Mouse (Mus musculus): ENCODE data around the gene Pdzrn3. TPM values are rescaled to one million over a fixed set of nuclear protein-coding genes. Genes with fewer than 3 reads are reported as not detected.

Pdzrn3 gene
- polyA plus RNA-seq, 1 experiment from 2014 or later, result 6.3 TPM

DNA sequence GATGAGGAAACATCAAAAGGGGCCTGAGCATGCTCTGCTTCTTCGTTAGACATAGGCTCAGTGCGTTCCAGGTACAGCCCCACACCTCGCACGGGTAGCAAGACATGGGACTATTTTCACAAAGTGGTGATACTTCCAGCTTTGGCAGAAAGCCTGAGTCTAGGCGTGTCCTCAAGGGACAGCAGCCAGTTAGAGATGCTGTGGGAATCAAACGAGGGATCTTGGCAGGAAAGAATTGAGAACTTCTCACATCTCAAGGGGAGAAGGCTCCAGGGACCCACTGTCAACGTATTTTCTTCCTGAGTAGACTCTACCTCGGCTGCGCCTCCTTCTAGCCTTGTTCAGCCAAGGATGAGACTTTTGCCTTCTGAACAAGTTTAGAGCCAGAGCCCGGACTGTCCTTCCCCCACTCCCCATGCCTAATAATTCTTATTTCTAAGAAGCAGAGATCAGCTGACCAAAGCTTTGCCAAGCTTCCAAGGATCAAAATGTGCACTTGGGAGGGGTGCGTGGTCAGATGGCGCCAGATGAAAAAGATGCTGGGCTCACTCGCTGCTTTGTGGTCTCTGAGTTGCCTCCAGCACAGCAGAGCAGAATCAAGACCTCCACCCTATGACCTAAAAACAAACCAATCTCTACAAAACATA, 99.3 kb downstream of the Pdzrn3 start:
- peaks cover 24% of the 10 kb centered on the region for H3K4me1 ChIP-seq (ENCODE audit: control insufficient read depth, insufficient read depth, low read length)
- H3K9me3 ChIP-seq (ENCODE audit: control insufficient read depth, low read length), result no peaks in the 10 kb centered on the region
- H3K27me3 ChIP-seq (replicated peaks; ENCODE audit: control insufficient read depth, insufficient read depth, low read length), result no peaks in the 10 kb centered on the region
- no peak for ATAC-seq
- H3K9ac ChIP-seq (ENCODE audit: low read depth, low read length), result no peak overlapping the region
- no peak overlapping the region for H3K4me2 ChIP-seq (ENCODE audit: low read depth, low read length)
- no peaks in the 10 kb centered on the region for H3K36me3 ChIP-seq (ENCODE audit: control insufficient read depth, insufficient read depth, low read length)
- WGBS, result 64% methylated on average over 13 of the region's 13 CpGs
- no peak overlapping the region for H3K27ac ChIP-seq (ENCODE audit: low read length)
- no peak overlapping the region for H3K4me3 ChIP-seq (ENCODE audit: low read length)

GRCm38 (mm10) chr6:101276261-101276660, 101.4 kb downstream of the Pdzrn3 start:
- Histone ChIP-seq H3K36me3 (ENCODE audit: control insufficient read depth, insufficient read depth, low read length) (no peaks in the 10 kb centered on the region), H3K27me3 (replicated peaks; ENCODE audit: control insufficient read depth, insufficient read depth, low read length) (no peaks in the 10 kb centered on the region), H3K4me2 (ENCODE audit: low read depth, low read length) (no peak overlapping the region), H3K9me3 (ENCODE audit: control insufficient read depth, low read length) (no peaks in the 10 kb centered on the region), H3K4me1 (ENCODE audit: control insufficient read depth, insufficient read depth, low read length) (peaks cover 30% of the 10 kb centered on the region), H3K4me3 (ENCODE audit: low read length) (no peak overlapping the region), H3K27ac (ENCODE audit: low read length) (no peak overlapping the region), H3K9ac (ENCODE audit: low read depth, low read length) (no peak overlapping the region)
- ATAC-seq, result no peak
- 66% methylated on average over 8 of the region's 8 CpGs for WGBS

GRCm38 (mm10) chr6:101275806-101276205, 101.9 kb downstream of the Pdzrn3 start:
- WGBS, result 86% methylated on average over 3 of the region's 3 CpGs

DNA sequence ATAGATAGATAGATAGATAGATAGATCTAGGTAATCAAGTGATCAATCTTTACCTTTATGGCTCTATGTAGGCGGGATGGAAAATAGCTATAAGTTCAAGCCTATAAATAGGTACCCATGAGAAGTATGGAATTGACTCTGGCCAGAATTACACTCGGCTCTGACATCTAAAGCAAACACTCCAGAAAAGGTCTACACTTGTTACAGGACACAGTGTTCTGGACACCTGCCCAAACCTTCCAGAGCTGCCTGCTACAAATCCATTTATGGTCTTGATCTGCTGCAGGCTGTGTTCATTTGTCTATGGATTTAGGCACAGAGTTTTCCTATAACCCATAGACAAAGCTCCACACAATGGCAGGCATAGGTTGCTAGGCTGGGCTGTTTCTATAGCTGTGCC, 102.9 kb downstream of the Pdzrn3 start:
- Histone ChIP-seq H3K27ac (ENCODE audit: low read length) (peak overlapping the region; percentile 14; the same call in 1 of the 2 replicates), H3K27me3 (replicated peaks; ENCODE audit: control insufficient read depth, insufficient read depth, low read length) (no peaks in the 10 kb centered on the region), H3K9me3 (ENCODE audit: control insufficient read depth, low read length) (no peaks in the 10 kb centered on the region), H3K4me2 (ENCODE audit: low read depth, low read length) (no peak overlapping the region), H3K4me1 (ENCODE audit: control insufficient read depth, insufficient read depth, low read length) (peaks cover 42% of the 10 kb centered on the region), H3K4me3 (ENCODE audit: low read length) (no peak overlapping the region), H3K36me3 (ENCODE audit: control insufficient read depth, insufficient read depth, low read length) (no peaks in the 10 kb centered on the region), H3K9ac (ENCODE audit: low read depth, low read length) (no peak overlapping the region)
- 67% methylated on average over 2 of the region's 2 CpGs for WGBS
- ATAC-seq, result no peak

More at GRCm38 (mm10) chr6:101275806-101276205, 101.9 kb downstream of the Pdzrn3 start:
- no peak for ATAC-seq
- Histone ChIP-seq H3K4me2 (ENCODE audit: low read depth, low read length) (no peak overlapping the region), H3K27me3 (replicated peaks; ENCODE audit: control insufficient read depth, insufficient read depth, low read length) (no peaks in the 10 kb centered on the region), H3K36me3 (ENCODE audit: control insufficient read depth, insufficient read depth, low read length) (no peaks in the 10 kb centered on the region), H3K4me3 (ENCODE audit: low read length) (no peak overlapping the region), H3K9me3 (ENCODE audit: control insufficient read depth, low read length) (no peaks in the 10 kb centered on the region), H3K4me1 (ENCODE audit: control insufficient read depth, insufficient read depth, low read length) (peaks cover 33% of the 10 kb centered on the region), H3K27ac (ENCODE audit: low read length) (no peak overlapping the region), H3K9ac (ENCODE audit: low read depth, low read length) (no peak overlapping the region)

- Histone ChIP-seq H3K4me1 (ENCODE audit: control insufficient read depth, insufficient read depth, low read length) (peaks cover 52% of the 10 kb centered on the region), H3K27me3 (replicated peaks; ENCODE audit: control insufficient read depth, insufficient read depth, low read length) (no peaks in the 10 kb centered on the region), H3K4me2 (ENCODE audit: low read depth, low read length) (peak overlapping the region; percentile 43), H3K9me3 (ENCODE audit: control insufficient read depth, low read length) (no peaks in the 10 kb centered on the region), H3K36me3 (ENCODE audit: control insufficient read depth, insufficient read depth, low read length) (no peaks in the 10 kb centered on the region), H3K4me3 (ENCODE audit: low read length) (peak overlapping the region; percentile 15), H3K9ac (ENCODE audit: low read depth, low read length) (peak overlapping the region; percentile 34), H3K27ac (ENCODE audit: low read length) (peak overlapping the region; percentile 79)
- 20% methylated on average over 4 of the region's 4 CpGs for WGBS
- peak; percentile 14; the same call in 1 of the 2 replicates for ATAC-seq
Measured at GRCm38 (mm10) chr6:101272256-101272655, 105.4 kb downstream of the Pdzrn3 start.

GRCm38 (mm10) chr6:101271378-101272135, 106.1 kb downstream of the Pdzrn3 start:
- Histone ChIP-seq H3K4me1 (ENCODE audit: control insufficient read depth, insufficient read depth, low read length) (peaks cover 56% of the 10 kb centered on the region), H3K9ac (ENCODE audit: low read depth, low read length) (peak overlapping the region; percentile 34), H3K27me3 (replicated peaks; ENCODE audit: control insufficient read depth, insufficient read depth, low read length) (no peaks in the 10 kb centered on the region), H3K4me2 (ENCODE audit: low read depth, low read length) (peak overlapping the region; percentile 43), H3K36me3 (ENCODE audit: control insufficient read depth, insufficient read depth, low read length) (no peaks in the 10 kb centered on the region), H3K27ac (ENCODE audit: low read length) (peak overlapping the region; percentile 79), H3K4me3 (ENCODE audit: low read length) (peak overlapping the region; percentile 15), H3K9me3 (ENCODE audit: control insufficient read depth, low read length) (no peaks in the 10 kb centered on the region)
- ATAC-seq, result peak; percentile 97
- 23% methylated on average over 15 of the region's 15 CpGs for WGBS

- H3K9me3 ChIP-seq (ENCODE audit: control insufficient read depth, low read length), result no peaks in the 10 kb centered on the region
- peaks cover 56% of the 10 kb centered on the region for H3K4me1 ChIP-seq (ENCODE audit: control insufficient read depth, insufficient read depth, low read length)
- no peak for ATAC-seq
Measured at GRCm38 (mm10) chr6:101270095-101270826, 107.4 kb downstream of the Pdzrn3 start.

GRCm38 (mm10) chr6:101269335-101270094, 108.2 kb downstream of the Pdzrn3 start:
- ATAC-seq, result no peak
- Histone ChIP-seq H3K27me3 (replicated peaks; ENCODE audit: control insufficient read depth, insufficient read depth, low read length) (no peaks in the 10 kb centered on the region), H3K36me3 (ENCODE audit: control insufficient read depth, insufficient read depth, low read length) (no peaks in the 10 kb centered on the region), H3K4me1 (ENCODE audit: control insufficient read depth, insufficient read depth, low read length) (peaks cover 52% of the 10 kb centered on the region), H3K9ac (ENCODE audit: low read depth, low read length) (no peak overlapping the region), H3K4me2 (ENCODE audit: low read depth, low read length) (no peak overlapping the region), H3K27ac (ENCODE audit: low read length) (no peak overlapping the region), H3K9me3 (ENCODE audit: control insufficient read depth, low read length) (no peaks in the 10 kb centered on the region), H3K4me3 (ENCODE audit: low read length) (no peak overlapping the region)
- 49% methylated on average over 10 of the region's 10 CpGs for WGBS

More at GRCm38 (mm10) chr6:101270095-101270826, 107.4 kb downstream of the Pdzrn3 start:
- Histone ChIP-seq H3K9ac (ENCODE audit: low read depth, low read length) (no peak overlapping the region), H3K4me3 (ENCODE audit: low read length) (no peak overlapping the region), H3K4me2 (ENCODE audit: low read depth, low read length) (no peak overlapping the region), H3K27me3 (replicated peaks; ENCODE audit: control insufficient read depth, insufficient read depth, low read length) (no peaks in the 10 kb centered on the region), H3K36me3 (ENCODE audit: control insufficient read depth, insufficient read depth, low read length) (no peaks in the 10 kb centered on the region), H3K27ac (ENCODE audit: low read length) (peak overlapping the region; percentile 42; the same call in 1 of the 2 replicates)
- 36% methylated on average over 7 of the region's 7 CpGs for WGBS
